Mouse (Mus musculus): ENCODE results near the gene Eef2.
A peak's percentile ranks its signal among the peaks of the same experiment; 100 is the strongest.

GRCm38 (mm10) chr10:81210154-81210553 lies 33.7 kb downstream of the Eef2 start:
- TF ChIP-seq CTCF (IDR thresholded peaks at IDR 0.05; ENCODE audit: low read depth, low read length) (peak; percentile 45), POLR2A (IDR thresholded peaks at IDR 0.05; ENCODE audit: insufficient read depth, low read length) (no peak)

Data from ES-Bruce4 (cell line).